Mouse (Mus musculus) limb, embryonic 15.5 days (tissue): Measurements from ENCODE around the gene Mical3. TPM values are rescaled to one million over a fixed set of nuclear protein-coding genes. Genes with fewer than 3 reads are reported as not detected.
A peak's percentile ranks its signal among the peaks of the same experiment; 100 is the strongest.

Experiments
- ATAC-seq: fragments of 200-750 bp; cut with Nextera tagmentation; 2 replicates; pipeline ENCODE4 v1.8.0; 2017; ENCODE audit warnings: low read depth, moderate TSS enrichment; ENCODE audit not compliant: insufficient number of reproducible peaks, low FRiP score, low TSS enrichment
- H3K27ac ChIP-seq: fragments of 300-500 bp; sonication (generic); 2 replicates; pipeline ENCODE4 v1.5.1; 2015; ENCODE audit warnings: moderate library complexity, mild to moderate bottlenecking, inconsistent platforms
- H3K27me3 ChIP-seq: fragments of 300-500 bp; sonication (generic); 2 replicates; pipeline ENCODE4 v1.6.1; 2015; ENCODE audit warnings: inconsistent platforms
- H3K36me3 ChIP-seq: fragments of 300-500 bp; sonication (generic); 2 replicates; pipeline ENCODE4 v1.6.1; 2015; ENCODE audit warnings: inconsistent platforms
- H3K4me1 ChIP-seq: fragments of 300-500 bp; sonication (generic); 2 replicates; pipeline ENCODE4 v1.6.1; 2015; ENCODE audit warnings: inconsistent platforms
- H3K4me2 ChIP-seq: fragments of 300-500 bp; sonication (generic); 2 replicates; pipeline ENCODE4 v1.6.1; 2015; ENCODE audit warnings: mild to moderate bottlenecking, inconsistent platforms
- H3K4me3 ChIP-seq: fragments of 300-500 bp; sonication (generic); 2 replicates; pipeline ENCODE4 v1.5.1; 2015; ENCODE audit warnings: mild to moderate bottlenecking, inconsistent platforms
- H3K9ac ChIP-seq: fragments of 300-500 bp; sonication (generic); 2 replicates; pipeline ENCODE4 v1.6.1; 2015; ENCODE audit warnings: inconsistent platforms
- H3K9me3 ChIP-seq: fragments of 300-500 bp; sonication (generic); 2 replicates; pipeline ENCODE4 v1.6.1; 2016; ENCODE audit warnings: inconsistent platforms
- WGBS: fragments of 180-500 bp; shearing (Covaris S2); methylation state at CpG from one replicate; pipeline ENCODE4 v1.1.7; 2015; 5-methylcytosine and 5-hydroxymethylcytosine counted together
- polyA plus RNA-seq: library from polyadenylated mRNA; unstranded; fragments of >200 nt; fragmentation: Nextera tagmentation; extraction: Ambion mirVana; gene quantifications from 2 replicates; pipeline ENCODE4 v1.2.1, GENCODE M21; 2015

Gene Mical3
- polyA plus RNA-seq, 1 experiment from 2014 or later: 9.7 TPM

DNA sequence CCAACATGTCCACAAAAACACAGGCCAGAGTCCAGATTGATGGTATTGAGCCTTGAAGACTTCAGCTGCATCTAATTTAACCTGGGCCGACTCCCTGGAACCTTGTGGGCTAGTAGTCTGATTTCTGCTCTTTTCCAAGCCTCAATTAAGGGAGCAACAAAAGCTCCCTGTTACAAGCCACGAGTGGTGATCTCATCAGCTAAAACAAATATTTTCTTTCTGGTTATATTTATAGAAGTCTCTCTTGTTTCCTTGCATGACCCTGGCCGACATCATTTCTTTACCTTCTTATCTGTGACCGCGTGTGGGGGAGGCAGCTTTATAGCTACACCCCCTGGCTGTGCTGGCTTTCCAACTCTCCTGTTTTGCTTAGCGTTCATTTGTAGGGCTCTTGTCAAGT lies 29.3 kb upstream of the Mical3 start:
- Histone ChIP-seq H3K4me3 (no peak overlapping the region), H3K36me3 (no peaks in the 10 kb centered on the region), H3K4me2 (no peak overlapping the region), H3K9me3 (no peaks in the 10 kb centered on the region), H3K27ac (0 out of 2 replicates have a peak overlapping the region, but pooled peaks have one; percentile 13), H3K4me1 (peaks cover 13% of the 10 kb centered on the region), H3K27me3 (no peaks in the 10 kb centered on the region), H3K9ac (no peak overlapping the region)
- WGBS: 48% methylated on average over 6 of the region's 6 CpGs
- ATAC-seq: no peak

DNA sequence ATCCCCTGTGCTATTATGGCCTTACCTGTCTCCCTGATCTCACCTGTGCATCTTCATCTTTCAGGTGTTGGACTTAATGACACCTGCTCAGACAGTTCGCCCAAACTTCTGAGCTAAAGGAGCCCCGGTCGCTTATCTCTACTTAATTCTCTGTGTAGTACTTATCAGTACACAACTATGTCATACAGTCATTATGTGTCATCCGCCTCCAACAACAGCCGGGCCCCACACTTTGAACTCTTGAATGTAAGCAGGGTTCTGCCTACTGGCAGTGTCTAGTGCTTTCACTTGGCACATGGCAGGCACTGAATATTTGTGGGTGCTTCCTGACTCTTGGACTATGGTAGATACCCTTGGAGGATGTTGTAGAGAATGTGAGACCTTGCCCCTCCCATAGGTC lies 28.8 kb upstream of the Mical3 start:
- Histone ChIP-seq H3K4me3 (no peak overlapping the region), H3K4me2 (no peak overlapping the region), H3K27ac (peak overlapping the region; percentile 13; the same call in 1 of the 2 replicates), H3K4me1 (peaks cover 15% of the 10 kb centered on the region), H3K27me3 (no peaks in the 10 kb centered on the region), H3K9ac (no peak overlapping the region), H3K36me3 (no peaks in the 10 kb centered on the region), H3K9me3 (no peaks in the 10 kb centered on the region)
- peak; percentile 38; the same call in 1 of the 2 replicates for ATAC-seq
- WGBS: 85% methylated on average over 5 of the region's 5 CpGs

DNA sequence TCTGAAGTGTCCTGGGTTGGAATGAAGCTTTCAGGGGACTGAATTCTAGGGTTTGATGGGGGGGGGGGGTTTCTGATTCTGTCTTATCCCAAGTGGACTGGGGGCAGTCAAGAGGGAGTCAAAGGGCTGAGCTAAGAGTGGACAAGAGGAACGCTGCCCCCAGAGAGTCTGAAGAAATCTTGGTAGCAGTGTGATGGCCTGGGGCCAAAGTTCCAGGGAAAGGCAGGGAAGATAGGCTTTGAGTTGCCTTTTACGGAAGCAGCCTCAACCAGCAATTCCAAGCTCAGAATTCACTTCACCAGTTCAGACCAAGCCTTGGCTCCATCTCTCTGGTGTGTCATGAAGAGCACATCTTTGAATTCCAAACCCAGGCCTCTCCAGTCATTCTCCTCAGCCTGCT lies 25.2 kb upstream of the Mical3 start:
- Histone ChIP-seq H3K27ac (no peak overlapping the region), H3K4me3 (no peak overlapping the region), H3K9ac (no peak overlapping the region), H3K4me1 (peaks cover 27% of the 10 kb centered on the region), H3K36me3 (no peaks in the 10 kb centered on the region), H3K9me3 (no peaks in the 10 kb centered on the region), H3K27me3 (no peaks in the 10 kb centered on the region), H3K4me2 (no peak overlapping the region)
- WGBS: 65% methylated on average over 2 of the region's 2 CpGs
- ATAC-seq: no peak

DNA sequence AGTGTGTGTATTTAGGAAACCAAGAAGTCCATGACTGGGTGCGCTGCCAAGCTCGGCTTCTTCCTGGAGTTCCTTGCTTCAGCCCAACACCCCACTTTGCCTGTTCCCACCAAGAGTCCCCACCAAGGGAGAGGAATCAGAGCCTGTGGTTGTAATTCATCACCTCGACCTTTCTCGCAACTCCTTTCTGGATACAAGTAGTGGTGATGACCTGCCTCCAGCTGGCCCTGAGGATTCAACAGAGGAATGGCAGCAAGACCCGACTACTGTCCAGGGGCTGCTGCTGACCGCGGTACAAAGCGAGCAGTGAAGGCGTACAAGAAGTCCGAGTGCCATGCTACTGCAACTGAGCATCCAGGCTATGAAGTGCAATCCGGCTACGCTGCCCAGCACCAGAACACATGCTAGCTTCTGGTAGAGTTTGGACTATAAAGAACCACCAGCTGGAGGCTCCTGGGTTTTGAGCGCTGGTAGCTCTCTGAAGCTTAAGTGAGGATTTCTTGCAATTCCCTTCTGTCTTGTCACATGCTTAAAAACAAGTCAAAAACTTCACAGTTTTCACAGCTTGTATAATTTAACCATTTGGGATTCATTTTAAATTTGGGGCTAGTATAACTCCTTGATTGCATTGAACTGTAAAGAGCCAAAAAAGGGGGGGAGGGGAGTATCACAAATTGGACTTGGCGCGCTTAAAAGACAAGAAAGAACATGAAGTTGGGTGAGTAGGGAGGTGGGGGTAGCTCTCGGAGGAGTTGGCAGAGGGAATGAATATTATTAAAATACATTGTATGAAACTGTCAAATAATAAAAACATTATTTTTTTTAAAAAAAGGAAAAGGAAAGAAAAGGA lies 23.9 kb upstream of the Mical3 start:
- no peak overlapping the region for H3K4me3 ChIP-seq
- H3K27ac ChIP-seq: no peak overlapping the region
- no peaks in the 10 kb centered on the region for H3K9me3 ChIP-seq
- WGBS: 75% methylated on average over 16 of the region's 16 CpGs
- no peak overlapping the region for H3K4me2 ChIP-seq
- H3K36me3 ChIP-seq: no peaks in the 10 kb centered on the region
- H3K4me1 ChIP-seq: peaks cover 20% of the 10 kb centered on the region
- no peak for ATAC-seq
- H3K9ac ChIP-seq: no peak overlapping the region
- no peaks in the 10 kb centered on the region for H3K27me3 ChIP-seq

DNA sequence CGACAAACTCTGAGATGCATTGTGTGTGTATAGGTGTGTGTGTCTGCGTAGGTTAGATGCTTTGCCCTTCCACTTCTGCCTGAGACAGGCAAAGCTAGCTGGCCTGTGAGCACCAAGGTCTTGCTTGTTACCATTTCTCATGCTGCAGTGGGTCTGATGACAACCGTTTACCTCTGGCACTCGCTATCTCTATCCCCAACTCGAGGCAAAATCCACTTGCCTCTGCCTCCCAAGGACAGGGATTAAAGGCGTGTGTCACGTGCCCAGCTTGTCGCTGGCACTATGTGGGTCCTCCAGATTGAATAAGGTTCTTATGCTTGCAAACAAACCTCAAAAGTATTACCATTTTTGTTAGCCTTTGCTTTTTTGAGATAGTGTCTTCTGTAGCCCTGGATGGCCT lies 22.4 kb upstream of the Mical3 start:
- WGBS: 80% methylated on average over 8 of the region's 8 CpGs
- Histone ChIP-seq H3K4me3 (no peak overlapping the region), H3K4me1 (peaks cover 25% of the 10 kb centered on the region), H3K4me2 (no peak overlapping the region), H3K36me3 (no peaks in the 10 kb centered on the region), H3K9ac (no peak overlapping the region), H3K27ac (no peak overlapping the region), H3K27me3 (no peaks in the 10 kb centered on the region), H3K9me3 (no peaks in the 10 kb centered on the region)
- no peak for ATAC-seq

DNA sequence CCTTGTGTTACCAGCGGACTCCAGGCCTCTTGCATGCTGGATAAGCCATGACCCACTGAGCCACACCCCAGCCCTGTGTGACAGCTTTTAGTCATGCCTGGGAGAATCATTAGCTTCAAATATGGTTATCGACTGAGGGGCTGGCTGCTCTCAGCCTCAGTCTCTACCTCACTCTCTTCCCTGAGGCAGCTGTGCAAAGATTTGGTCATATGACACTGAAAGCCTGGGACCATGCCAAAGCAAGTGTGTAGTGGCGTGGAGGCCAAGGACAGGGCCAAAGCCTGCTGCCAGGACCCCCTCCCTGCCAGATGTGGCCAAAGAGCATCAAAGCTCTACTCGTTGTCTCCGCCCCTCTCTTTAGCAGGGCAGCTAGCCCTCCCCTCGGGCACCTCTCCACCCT lies 20.9 kb upstream of the Mical3 start:
- no peak overlapping the region for H3K9ac ChIP-seq
- no peak overlapping the region for H3K4me2 ChIP-seq
- H3K4me3 ChIP-seq: no peak overlapping the region
- WGBS: 42% methylated on average over 6 of the region's 6 CpGs
- no peaks in the 10 kb centered on the region for H3K27me3 ChIP-seq
- no peak overlapping the region; the same call in 1 of the 2 replicates for H3K27ac ChIP-seq
- peak; percentile 54; the same call in 1 of the 2 replicates for ATAC-seq
- no peaks in the 10 kb centered on the region for H3K9me3 ChIP-seq
- peaks cover 32% of the 10 kb centered on the region for H3K4me1 ChIP-seq
- no peaks in the 10 kb centered on the region for H3K36me3 ChIP-seq

DNA sequence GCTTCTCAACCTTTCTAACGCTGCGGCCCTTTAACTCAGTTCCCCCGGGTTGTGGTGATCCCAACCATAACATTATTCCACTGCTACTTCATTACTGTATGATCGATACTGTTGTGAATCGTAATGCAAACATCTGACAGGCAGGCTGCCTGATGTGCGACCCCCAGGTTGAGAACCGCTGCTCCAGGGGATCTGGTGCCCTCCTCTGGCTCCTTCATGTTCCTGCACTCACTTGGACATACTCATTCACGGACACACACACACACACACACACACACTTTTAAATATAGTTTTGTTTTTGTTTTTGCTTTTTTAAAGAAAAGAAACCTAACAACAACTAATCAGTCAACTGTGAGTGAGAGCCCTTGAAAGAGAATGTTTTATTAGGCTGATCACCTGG lies 19.3 kb upstream of the Mical3 start:
- Histone ChIP-seq H3K27me3 (no peaks in the 10 kb centered on the region), H3K9ac (no peak overlapping the region), H3K4me1 (peaks cover 28% of the 10 kb centered on the region), H3K27ac (no peak overlapping the region), H3K36me3 (no peaks in the 10 kb centered on the region), H3K4me2 (no peak overlapping the region), H3K4me3 (no peak overlapping the region), H3K9me3 (no peaks in the 10 kb centered on the region)
- WGBS: 91% methylated on average over 8 of the region's 8 CpGs
- no peak for ATAC-seq

DNA sequence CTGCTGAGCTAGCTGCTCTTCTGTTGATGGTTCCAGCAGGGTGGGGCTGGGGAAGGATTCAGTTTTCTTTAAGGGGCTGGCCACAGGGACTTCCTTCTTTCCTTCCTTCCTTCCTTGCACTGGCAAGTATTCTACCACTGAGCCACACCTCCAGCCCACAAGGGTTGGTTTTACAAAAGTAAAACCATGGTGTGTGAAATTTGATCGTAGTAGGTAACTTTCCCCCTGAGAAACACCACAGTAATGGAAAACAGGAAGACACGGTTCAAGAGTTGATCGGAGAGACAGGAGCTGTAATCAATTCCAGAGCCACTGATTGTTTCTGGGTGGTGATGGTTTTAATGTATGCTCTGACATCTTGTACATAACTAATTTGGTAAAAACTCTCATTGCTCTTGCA lies 18.6 kb upstream of the Mical3 start:
- WGBS: 12% methylated on average over 3 of the region's 3 CpGs
- Histone ChIP-seq H3K4me1 (peaks cover 30% of the 10 kb centered on the region), H3K27me3 (no peaks in the 10 kb centered on the region), H3K4me2 (no peak overlapping the region), H3K9ac (no peak overlapping the region), H3K27ac (no peak overlapping the region), H3K36me3 (no peaks in the 10 kb centered on the region), H3K9me3 (no peaks in the 10 kb centered on the region), H3K4me3 (no peak overlapping the region)
- ATAC-seq: no peak

DNA sequence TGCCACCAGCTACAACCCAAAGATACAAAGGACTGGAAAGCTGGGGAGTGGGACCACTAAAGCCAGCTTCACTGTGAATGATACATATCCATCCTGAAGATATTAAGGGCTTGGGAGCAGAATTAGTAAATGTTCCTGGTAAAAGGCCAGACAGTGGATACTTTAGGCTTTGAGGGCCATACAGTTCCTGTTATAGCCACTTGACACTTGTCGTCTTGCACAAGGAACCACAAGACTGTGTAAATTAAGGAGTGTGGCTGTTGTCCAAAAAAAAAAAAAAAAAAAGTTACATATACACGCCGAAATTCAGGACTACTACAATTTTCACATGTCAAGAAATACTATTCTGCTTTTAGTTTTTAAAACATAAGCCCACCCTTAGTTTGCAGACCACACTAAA lies 17.6 kb upstream of the Mical3 start:
- Histone ChIP-seq H3K4me1 (peaks cover 33% of the 10 kb centered on the region), H3K4me2 (no peak overlapping the region), H3K4me3 (no peak overlapping the region), H3K36me3 (no peaks in the 10 kb centered on the region), H3K27ac (no peak overlapping the region), H3K9ac (no peak overlapping the region), H3K27me3 (no peaks in the 10 kb centered on the region), H3K9me3 (no peaks in the 10 kb centered on the region)
- 45% methylated on average over 3 of the region's 3 CpGs for WGBS
- no peak for ATAC-seq

DNA sequence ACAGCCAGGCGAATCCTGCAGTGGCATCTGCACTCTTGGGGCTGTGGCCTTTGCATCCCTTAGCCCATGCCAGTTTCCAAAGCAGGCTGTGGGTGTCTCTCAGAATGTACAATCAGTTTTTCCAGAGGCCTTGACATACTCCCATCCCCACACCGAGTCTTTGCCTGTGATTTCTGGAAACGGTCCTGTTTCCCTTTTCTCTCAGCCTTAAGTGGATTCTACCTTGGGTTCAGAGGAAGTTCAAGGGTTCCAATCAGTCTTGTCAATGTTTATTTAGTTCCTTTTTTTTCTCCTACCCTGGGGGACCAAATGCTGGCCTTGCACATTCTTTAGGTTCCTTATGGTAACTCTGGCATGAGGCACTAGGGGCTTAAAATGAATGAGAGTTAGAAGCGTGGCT lies 16.0 kb upstream of the Mical3 start:
- ATAC-seq: no peak
- Histone ChIP-seq H3K27ac (no peak overlapping the region), H3K27me3 (no peaks in the 10 kb centered on the region), H3K9me3 (no peaks in the 10 kb centered on the region), H3K4me2 (no peak overlapping the region), H3K4me3 (no peak overlapping the region), H3K36me3 (no peaks in the 10 kb centered on the region), H3K4me1 (peaks cover 28% of the 10 kb centered on the region), H3K9ac (no peak overlapping the region)
- 37% methylated on average over 4 of the region's 4 CpGs for WGBS

DNA sequence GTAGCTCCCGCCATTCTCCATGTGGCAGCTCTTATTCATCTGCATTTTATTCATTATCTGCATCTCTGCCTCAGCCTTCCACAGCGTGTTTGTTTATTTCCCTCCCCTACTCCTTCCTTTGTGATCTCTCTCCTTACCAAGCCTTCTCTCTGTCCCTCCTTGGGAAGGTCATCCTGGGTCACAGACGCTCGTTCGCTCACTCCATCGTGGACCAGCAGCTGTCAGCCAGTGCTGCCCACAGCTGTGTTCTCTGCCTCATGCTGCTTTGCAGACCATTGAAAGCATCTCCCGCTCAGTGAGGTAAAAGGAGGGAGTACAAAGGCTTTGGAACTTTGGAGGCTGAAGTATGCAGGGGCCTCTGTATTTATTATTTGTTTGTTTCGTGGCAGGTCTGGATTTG lies 15.1 kb upstream of the Mical3 start:
- Histone ChIP-seq H3K27ac (no peak overlapping the region), H3K4me1 (peaks cover 24% of the 10 kb centered on the region), H3K4me3 (no peak overlapping the region), H3K27me3 (no peaks in the 10 kb centered on the region), H3K36me3 (no peaks in the 10 kb centered on the region), H3K9me3 (no peaks in the 10 kb centered on the region), H3K9ac (no peak overlapping the region), H3K4me2 (no peak overlapping the region)
- WGBS: 65% methylated on average over 8 of the region's 8 CpGs
- no peak for ATAC-seq

DNA sequence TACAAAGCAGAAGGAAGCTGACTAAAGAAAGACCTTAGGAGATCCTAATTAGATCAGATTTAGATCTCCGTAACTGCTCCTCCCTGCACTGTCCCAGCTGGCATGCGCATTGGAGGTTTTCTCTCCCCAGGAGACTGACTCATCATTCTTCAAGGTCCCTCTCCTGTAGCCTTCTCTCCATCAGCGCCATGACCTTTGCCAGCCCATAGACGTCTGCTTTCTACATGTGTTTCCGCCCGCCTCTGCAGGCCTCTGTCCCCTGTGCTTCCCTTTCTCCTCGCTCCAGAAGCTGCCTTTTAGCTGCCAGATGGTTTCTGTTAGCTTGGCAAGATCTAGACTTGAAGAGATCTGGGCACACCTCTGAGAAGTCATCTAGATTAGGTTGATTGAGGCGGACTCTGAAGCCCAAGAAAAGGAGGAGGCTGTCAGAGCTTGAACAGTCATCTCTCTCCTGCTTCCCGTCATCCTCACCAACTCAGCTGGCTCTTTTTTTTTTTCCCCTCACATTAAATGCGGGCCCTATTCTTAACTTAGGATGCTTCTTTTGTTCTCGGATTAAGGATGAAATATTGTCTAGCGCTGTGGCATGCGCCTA lies 14.3 kb upstream of the Mical3 start:
- ATAC-seq: no peak
- no peaks in the 10 kb centered on the region for H3K27me3 ChIP-seq
- no peak overlapping the region for H3K9ac ChIP-seq
- 65% methylated on average over 13 of the region's 13 CpGs for WGBS
- H3K9me3 ChIP-seq: no peaks in the 10 kb centered on the region
- H3K4me3 ChIP-seq: no peak overlapping the region
- peaks cover 24% of the 10 kb centered on the region for H3K4me1 ChIP-seq
- H3K4me2 ChIP-seq: no peak overlapping the region
- no peaks in the 10 kb centered on the region for H3K36me3 ChIP-seq
- no peak overlapping the region for H3K27ac ChIP-seq
